Mouse (Mus musculus): Measurements from ENCODE around the gene Has1. TPM values are rescaled to one million over a fixed set of nuclear protein-coding genes. Genes with fewer than 3 reads are reported as not detected.

The Has1 gene
- total and polyA plus RNA-seq, 3 experiments, result not detected

GRCm38 (mm10) chr17:17823612-17824336 is 31.2 kb downstream of the Has1 start:
- dilution Hi-C loops (cut with MboI; ENCODE audit: extremely low pct_ligation_motif_present, extremely low pct_unique_long_range_greater_than_20kb, low sequenced_read_pairs) (no loop called here), in situ Hi-C loops (cut with MboI; ENCODE audit: low pct_ligation_motif_present, low pct_unique_long_range_greater_than_20kb, low sequenced_read_pairs) (no loop called here)
- Histone ChIP-seq H3K9me3 (replicated peaks; ENCODE audit: low read length) (no peaks in the 10 kb centered on the region), H3K27ac (ENCODE audit: insufficient read depth, low read depth) (no peak overlapping the region), H3K4me2 (ENCODE audit: insufficient read depth, low read depth, poor library complexity, severe bottlenecking) (no peak overlapping the region), H3K4me1 (ENCODE audit: control insufficient read depth in 1 of 2, insufficient read depth in 2 of 2) (0 out of 4 replicates have a peak, but pooled peaks cover 0 to 3% of the 10 kb centered on the region in 2 experiments), H3K79me2 (replicated peaks; ENCODE audit: control insufficient read depth, extremely low read depth, insufficient read depth, poor library complexity, severe bottlenecking) (no peaks in the 10 kb centered on the region), H3K9ac (ENCODE audit: insufficient read depth, low read depth) (no peak overlapping the region), H3K4me3 (replicated peaks in 1 of 3; ENCODE audit: low read depth in 2 of 3, low read length in 2 of 3, poor library complexity in 1 of 3) (no peak overlapping the region), H3K36me3 (replicated peaks in 1 of 2; ENCODE audit: control insufficient read depth in 1 of 2, insufficient read depth in 1 of 2, low read length in 1 of 2) (no peaks in the 10 kb centered on the region), H3K27me3 (replicated peaks) (no peaks in the 10 kb centered on the region)
- no peak for DNase-seq (ENCODE audit: extremely low read depth)
- TF ChIP-seq ETS1 (conservative IDR thresholded peaks at IDR 0.05; ENCODE audit: low read depth, low read length) (no peak), BHLHE40 (IDR thresholded peaks at IDR 0.05; ENCODE audit: low read depth, low read length) (no peak), ZMIZ1 (IDR thresholded peaks at IDR 0.05; ENCODE audit: low read depth, low read length) (no peak), MEF2A (IDR thresholded peaks at IDR 0.05; ENCODE audit: borderline replicate concordance, low read depth, low read length) (no peak), UBTF (IDR thresholded peaks at IDR 0.05; ENCODE audit: low read depth, low read length) (no peak), ZKSCAN1 (IDR thresholded peaks at IDR 0.05; ENCODE audit: borderline replicate concordance, low read depth, low read length) (no peak), HCFC1 (IDR thresholded peaks at IDR 0.05; ENCODE audit: low read depth, low read length) (no peak), MAFK (IDR thresholded peaks at IDR 0.05; ENCODE audit: insufficient replicate concordance, low read length) (no peak), USF1 (IDR thresholded peaks at IDR 0.05; ENCODE audit: low read depth, low read length) (no peak), EP300 (IDR thresholded peaks at IDR 0.05; ENCODE audit: low read length) (no peak), TCF12 (IDR thresholded peaks at IDR 0.05; ENCODE audit: low read depth, low read length) (no peak), JUN (IDR thresholded peaks at IDR 0.05; ENCODE audit: insufficient read depth, low read depth, low read length) (no peak), POLR2AphosphoS2 (IDR thresholded peaks at IDR 0.05; ENCODE audit: low read depth, low read length) (no peak), NELFE (IDR thresholded peaks at IDR 0.05; ENCODE audit: low read depth, low read length) (no peak), CHD1 (IDR thresholded peaks at IDR 0.05; ENCODE audit: low read depth, low read length) (no peak), PAX5 (IDR thresholded peaks at IDR 0.05; ENCODE audit: low read length) (no peak), TBP (conservative IDR thresholded peaks at IDR 0.05; ENCODE audit: low read depth, low read length) (no peak), CTCF (conservative IDR thresholded peaks at IDR 0.05 in 1 of 2, IDR thresholded peaks at IDR 0.05 in 1 of 2; ENCODE audit: low read depth in 2 of 2, low read length in 2 of 2) (no peak), MYC (IDR thresholded peaks at IDR 0.05; ENCODE audit: low read depth, low read length) (no peak)

GRCm38 (mm10) chr17:17795527-17795926 is 59.5 kb downstream of the Has1 start:
- no peaks in the 10 kb centered on the region for H3K27me3 ChIP-seq (replicated peaks)
- H3K27ac ChIP-seq (ENCODE audit: insufficient read depth, low read depth), result no peak overlapping the region
- H3K9ac ChIP-seq (ENCODE audit: insufficient read depth, low read depth), result no peak overlapping the region
- no peaks in the 10 kb centered on the region for H3K9me3 ChIP-seq (replicated peaks; ENCODE audit: low read length)
- H3K79me2 ChIP-seq (replicated peaks; ENCODE audit: control insufficient read depth, extremely low read depth, insufficient read depth, poor library complexity, severe bottlenecking), result no peaks in the 10 kb centered on the region
- in situ Hi-C loops (cut with MboI; ENCODE audit: low pct_ligation_motif_present, low pct_unique_long_range_greater_than_20kb, low sequenced_read_pairs), result no loop called here
- TF ChIP-seq MEF2A (IDR thresholded peaks at IDR 0.05; ENCODE audit: borderline replicate concordance, low read depth, low read length) (no peak), CHD1 (IDR thresholded peaks at IDR 0.05; ENCODE audit: low read depth, low read length) (no peak), EP300 (IDR thresholded peaks at IDR 0.05; ENCODE audit: low read length) (no peak), CHD2 (IDR thresholded peaks at IDR 0.05; ENCODE audit: low read length) (no peak), HCFC1 (IDR thresholded peaks at IDR 0.05; ENCODE audit: low read depth, low read length) (no peak), RCOR1 (conservative IDR thresholded peaks at IDR 0.05; ENCODE audit: low read depth, low read length) (no peak), MAFK (IDR thresholded peaks at IDR 0.05; ENCODE audit: insufficient replicate concordance, low read length) (no peak), MXI1 (IDR thresholded peaks at IDR 0.05; ENCODE audit: low read depth, low read length) (no peak), SMC3 (IDR thresholded peaks at IDR 0.05; ENCODE audit: low read depth, low read length) (no peak), PAX5 (IDR thresholded peaks at IDR 0.05; ENCODE audit: low read length) (no peak), ZNF384 (IDR thresholded peaks at IDR 0.05; ENCODE audit: low read depth, low read length) (no peak), TBP (conservative IDR thresholded peaks at IDR 0.05; ENCODE audit: low read depth, low read length) (no peak), POLR2A (IDR thresholded peaks at IDR 0.05; ENCODE audit: low read depth, low read length) (no peak), IRF4 (IDR thresholded peaks at IDR 0.05; ENCODE audit: low read depth, low read length) (no peak), BHLHE40 (IDR thresholded peaks at IDR 0.05; ENCODE audit: low read depth, low read length) (no peak), MAZ (IDR thresholded peaks at IDR 0.05; ENCODE audit: low read depth, low read length) (no peak), KAT2A (IDR thresholded peaks at IDR 0.05; ENCODE audit: insufficient replicate concordance, low read length) (no peak)
- H3K36me3 ChIP-seq (replicated peaks in 1 of 2; ENCODE audit: control insufficient read depth in 1 of 2, insufficient read depth in 1 of 2, low read length in 1 of 2), result no peaks in the 10 kb centered on the region
- H3K4me3 ChIP-seq (replicated peaks in 1 of 3; ENCODE audit: low read depth in 2 of 3, low read length in 2 of 3, poor library complexity in 1 of 3), result no peak overlapping the region
- no peaks in the 10 kb centered on the region for H3K4me1 ChIP-seq (ENCODE audit: control insufficient read depth in 1 of 2, insufficient read depth in 2 of 2)
- no peak for DNase-seq (ENCODE audit: extremely low read depth)
- dilution Hi-C loops (cut with MboI; ENCODE audit: extremely low pct_ligation_motif_present, extremely low pct_unique_long_range_greater_than_20kb, low sequenced_read_pairs), result no loop called here
- no peak overlapping the region for H3K4me2 ChIP-seq (ENCODE audit: insufficient read depth, low read depth, poor library complexity, severe bottlenecking)

Measured in CH12.LX (cell line).